Mouse (Mus musculus): ENCODE results near the gene Cpt1b.

- TF ChIP-seq CTCF (IDR thresholded peaks at IDR 0.05; ENCODE audit: low read depth, low read length) = no peak
- no peak for TF ChIP-seq POLR2A (IDR thresholded peaks at IDR 0.05; ENCODE audit: extremely low read depth, insufficient read depth, low read length)
Measured at GRCm38 (mm10) chr15:89372536-89372935, 53.1 kb downstream of the Cpt1b start.

Data from liver, adult 2 months (tissue).